Mouse (Mus musculus): Measurements from ENCODE around the gene Setdb2.
"Not testable (repeated sequence)": the region's sequence is repeated elsewhere in the genome, so short reads cannot be mapped to it uniquely, and the experiment has no call there.

The Setdb2 gene

GRCm38 (mm10) chr14:59440558-59441471 is at the start of gene Setdb2, which contains the start of gene Cab39l:
Gene Setdb2 (minus strand): TSS chr14:59440884.
Gene Cab39l (plus strand): TSS chr14:59440972.
- peak; percentile 84 for DNase-seq (ENCODE audit: low read depth, low spot score)

- no peak for DNase-seq (ENCODE audit: low read depth, low spot score)
Measured at GRCm38 (mm10) chr14:59485247-59485810, 44.6 kb upstream of the Setdb2 start.

- peak; percentile 57 for DNase-seq (ENCODE audit: low read depth, low spot score)
Measured at GRCm38 (mm10) chr14:59478699-59479098, 38.0 kb upstream of the Setdb2 start.

- no peak for DNase-seq (ENCODE audit: low read depth, low spot score)
Measured at GRCm38 (mm10) chr14:59470781-59471180, 30.1 kb upstream of the Setdb2 start.

GRCm38 (mm10) chr14:59467798-59468197 is 27.1 kb upstream of the Setdb2 start:
- DNase-seq (ENCODE audit: low read depth, low spot score), result no peak

- peak; percentile 33 for DNase-seq (ENCODE audit: low read depth, low spot score)
Measured at GRCm38 (mm10) chr14:59466503-59466902, 25.8 kb upstream of the Setdb2 start.

GRCm38 (mm10) chr14:59447981-59448380 is 7.3 kb upstream of the Setdb2 start:
- DNase-seq (ENCODE audit: low read depth, low spot score), result no peak

- DNase-seq (ENCODE audit: low read depth, low spot score), result no peak
Measured at GRCm38 (mm10) chr14:59445421-59445820, 4.7 kb upstream of the Setdb2 start.

GRCm38 (mm10) chr14:59441472-59441805 is 755 bp upstream of the Setdb2 start:
- no peak for DNase-seq (ENCODE audit: low read depth, low spot score)

GRCm38 (mm10) chr14:59440039-59440438 is 645 bp downstream of the Setdb2 start:
- DNase-seq (ENCODE audit: low read depth, low spot score), result no peak

- no peak for DNase-seq (ENCODE audit: low read depth, low spot score)
Measured at GRCm38 (mm10) chr14:59438505-59438904, 2.2 kb downstream of the Setdb2 start.

- no peak for DNase-seq (ENCODE audit: low read depth, low spot score)
Measured at GRCm38 (mm10) chr14:59437398-59437797, 3.3 kb downstream of the Setdb2 start.

GRCm38 (mm10) chr14:59435206-59435605 is 5.5 kb downstream of the Setdb2 start:
- DNase-seq (ENCODE audit: low read depth, low spot score), result no peak

- no peak for DNase-seq (ENCODE audit: low read depth, low spot score)
Measured at GRCm38 (mm10) chr14:59433902-59434301, 6.8 kb downstream of the Setdb2 start.

GRCm38 (mm10) chr14:59430556-59430955 is 10.1 kb downstream of the Setdb2 start:
- no peak for DNase-seq (ENCODE audit: low read depth, low spot score)

GRCm38 (mm10) chr14:59422912-59423663 is 17.6 kb downstream of the Setdb2 start:
- DNase-seq (ENCODE audit: low read depth, low spot score), result no peak

GRCm38 (mm10) chr14:59418171-59418570 is 22.5 kb downstream of the Setdb2 start:
- DNase-seq (ENCODE audit: low read depth, low spot score), result no peak

- not testable (repeated sequence) for DNase-seq (ENCODE audit: low read depth, low spot score)
Measured at GRCm38 (mm10) chr14:59414979-59415378, 25.7 kb downstream of the Setdb2 start.

GRCm38 (mm10) chr14:59396999-59397398 is 43.7 kb downstream of the Setdb2 start:
- no peak for DNase-seq (ENCODE audit: low read depth, low spot score)

GRCm38 (mm10) chr14:59395281-59395680 is 45.4 kb downstream of the Setdb2 start, which contains the start of gene Phf11c:
Gene Phf11c (minus strand): TSS chr14:59395381.
- no peak for DNase-seq (ENCODE audit: low read depth, low spot score)

GRCm38 (mm10) chr14:59390181-59390580 is 50.5 kb downstream of the Setdb2 start:
- not testable (repeated sequence) for DNase-seq (ENCODE audit: low read depth, low spot score)

GRCm38 (mm10) chr14:59389532-59389931 is 51.2 kb downstream of the Setdb2 start:
- DNase-seq (ENCODE audit: low read depth, low spot score), result no peak
